Mouse (Mus musculus) liver, embryonic 14.5 days (tissue): ENCODE measurements around the gene Cd68. TPM values are rescaled to one million over a fixed set of nuclear protein-coding genes. Genes with fewer than 3 reads are reported as not detected.

ENCODE experiments used
- ATAC-seq: fragments of 200-750 bp; cut with Nextera tagmentation; 2 replicates; pipeline ENCODE4 v1.8.0; 2017; ENCODE audit warnings: moderate number of reproducible peaks, mild to moderate bottlenecking, moderate library complexity; ENCODE audit not compliant: insufficient read depth
- DNase-seq, 3 experiments: peaks; one replicate each; pipeline ENCODE4 v3.0.0-alpha.2; 2012 to 2013; ENCODE audit warnings: low read depth in 3 of 3, low spot score in 3 of 3
- H3K27ac ChIP-seq: fragments of 300-500 bp; sonication (generic); 2 replicates; pipeline ENCODE4 v1.5.1; 2014; ENCODE audit warnings: moderate library complexity, mild to moderate bottlenecking, control low read depth, inconsistent platforms
- H3K27me3 ChIP-seq: fragments of 300-500 bp; sonication (generic); 2 replicates; pipeline ENCODE4 v1.6.1; 2014; ENCODE audit warnings: mild to moderate bottlenecking, low read length, moderate library complexity; ENCODE audit not compliant: control insufficient read depth, insufficient read depth
- H3K36me3 ChIP-seq: fragments of 300-500 bp; sonication (generic); replicated peaks from 2 replicates; pipeline ENCODE4 v1.6.1; 2014; ENCODE audit warnings: low read depth; ENCODE audit not compliant: control insufficient read depth, insufficient read depth
- H3K4me1 ChIP-seq, 2 experiments: fragments of 200-500 bp in 1 of 2; fragments of 300-500 bp in 1 of 2; sonication (generic) in 1 of 2; replicated peaks; 2 replicates each; pipeline ENCODE4 v1.6.1; 2012 to 2014; ENCODE audit warnings: antibody characterized with exemption in 1 of 2, inconsistent platforms in 1 of 2, low read length in 1 of 2; ENCODE audit not compliant: control insufficient read depth in 2 of 2, insufficient read depth in 2 of 2
- H3K4me2 ChIP-seq: fragments of 300-500 bp; sonication (generic); 2 replicates; pipeline ENCODE4 v1.6.1; 2014; ENCODE audit warnings: low read depth, mild to moderate bottlenecking, control low read depth, moderate library complexity
- H3K4me3 ChIP-seq, 2 experiments: fragments of 200-500 bp in 1 of 2; fragments of 300-500 bp in 1 of 2; sonication (generic) in 1 of 2; 2 replicates each; pipeline ENCODE4 v1.5.1; 2012 to 2014; ENCODE audit warnings: low read depth in 2 of 2, low read length in 2 of 2, mild to moderate bottlenecking in 2 of 2, control low read depth in 1 of 2, inconsistent platforms in 1 of 2, moderate library complexity in 1 of 2; ENCODE audit not compliant: insufficient read depth in 1 of 2
- H3K9ac ChIP-seq: fragments of 300-500 bp; sonication (generic); replicated peaks from 2 replicates; pipeline ENCODE4 v1.6.1; 2014; ENCODE audit warnings: mild to moderate bottlenecking, control low read depth, moderate library complexity
- H3K9me3 ChIP-seq: fragments of 300-500 bp; sonication (generic); 2 replicates; pipeline ENCODE4 v1.6.1; 2016; ENCODE audit warnings: low read length, mixed read lengths; ENCODE audit not compliant: control insufficient read depth
- CTCF ChIP-seq: IDR thresholded peaks from 2 replicates; pipeline ENCODE4 v1.5.1; 2016; ENCODE audit warnings: antibody characterized with exemption, low read depth, control low read depth
- EP300 ChIP-seq: IDR thresholded peaks from 2 replicates; pipeline ENCODE4 v1.6.1; 2016; ENCODE audit warnings: antibody characterized with exemption, low read depth
- WGBS: fragments of 180-500 bp; shearing (Covaris S2); extraction: QIAGEN DNeasy Blood & Tissue Kit; methylation state at CpG from one replicate; pipeline ENCODE4 v1.1.7; 2014; ENCODE audit not compliant: insufficient replicate concordance; 5-methylcytosine and 5-hydroxymethylcytosine counted together
- polyA plus RNA-seq, 2 experiments: library from polyadenylated mRNA; depleted of rRNA in 1 of 2; stranded (reverse) in 1 of 2; unstranded in 1 of 2; fragments of >200 nt; fragmentation: Nextera tagmentation in 1 of 2; extraction: Ambion mirVana in 1 of 2; gene quantifications; 2 replicates each; pipeline versions ENCODE4 v1.2.1 to v1.2.3; 2012 to 2014

Gene Cd68
- polyA plus RNA-seq, 2 experiments, result 9.4 to 18.9 TPM

DNA sequence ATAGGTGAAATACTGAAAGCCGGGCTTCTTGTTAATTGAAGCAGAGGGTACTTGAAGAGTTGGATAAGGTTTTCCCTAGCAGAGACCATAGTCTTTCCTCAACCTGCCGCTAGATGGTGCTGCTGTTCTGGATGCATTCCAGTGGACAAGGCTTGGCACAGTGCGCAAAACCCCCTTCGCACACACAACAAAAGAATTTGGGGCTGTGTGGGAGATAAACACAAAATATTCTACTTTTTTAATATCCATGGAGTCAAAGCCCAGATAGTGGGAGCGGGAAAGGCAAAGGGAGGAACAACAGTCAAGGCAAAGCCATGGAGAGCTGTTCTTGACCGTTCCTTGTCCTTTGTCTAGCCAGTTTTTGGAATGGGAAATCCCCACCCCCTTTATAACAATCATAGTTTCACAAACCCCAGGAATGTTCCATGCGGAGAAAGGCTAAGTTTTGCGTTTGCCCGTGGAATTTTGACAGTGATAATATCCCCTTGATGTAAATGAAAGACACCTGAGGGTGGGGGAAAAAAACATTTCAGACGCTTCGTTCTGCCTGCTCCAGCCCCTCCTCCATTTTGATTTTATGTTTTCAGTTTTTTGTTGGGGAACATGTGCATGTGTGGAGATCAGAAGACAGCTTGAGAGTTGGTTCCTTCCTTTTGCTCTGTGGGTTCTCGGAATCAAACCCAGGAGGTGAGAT is 17.0 kb upstream of the Cd68 start:
- Histone ChIP-seq H3K36me3 (peaks cover 6% of the 10 kb centered on the region), H3K4me1 (peaks cover 8 to 21% of the 10 kb centered on the region in 2 experiments; a peak in 3 of 4 replicates), H3K9me3 (no peaks in the 10 kb centered on the region), H3K4me2 (peak overlapping the region; percentile 93), H3K27ac (no peak overlapping the region), H3K4me3 (peak overlapping the region in 1 of 2 experiments; percentile 82; a peak in 2 of 4 replicates), H3K9ac (no peak overlapping the region), H3K27me3 (no peaks in the 10 kb centered on the region)
- 29% methylated on average over 12 of the region's 12 CpGs for WGBS
- ATAC-seq (no peak), DNase-seq (peak; percentile 80 to 81 (median 81))
- TF ChIP-seq CTCF (peak; percentile 96), EP300 (no peak)

DNA sequence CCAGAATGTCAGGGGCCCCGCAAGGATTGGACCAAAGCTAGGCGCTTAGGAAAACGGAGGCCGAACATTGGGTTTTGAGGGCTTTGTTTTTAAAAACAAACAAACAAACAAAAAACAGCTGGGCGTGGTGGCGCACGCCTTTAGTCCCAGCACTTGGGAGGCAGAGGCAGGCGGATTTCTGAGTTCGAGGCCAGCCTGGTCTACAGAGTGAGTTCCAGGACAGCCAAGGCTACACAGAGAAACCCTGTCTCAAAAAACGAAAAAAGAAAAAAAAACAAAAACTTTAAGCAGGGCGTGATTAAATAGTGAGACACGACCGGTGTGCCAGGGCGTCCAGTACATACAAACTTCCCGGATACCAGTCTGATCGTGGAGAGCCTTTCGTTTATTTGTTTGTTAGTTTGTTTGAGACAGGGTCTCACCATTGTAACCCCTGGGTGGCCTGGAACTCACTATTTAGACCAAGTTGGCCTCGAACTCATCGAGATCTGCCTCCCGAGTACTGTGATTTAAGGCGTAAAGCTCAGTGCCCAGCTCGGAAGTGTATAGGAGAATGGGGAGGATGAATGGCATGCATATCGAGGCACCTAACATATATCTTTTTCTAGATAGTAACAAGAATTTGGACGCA is 16.4 kb upstream of the Cd68 start:
- peak overlapping the region; percentile 93 for H3K4me2 ChIP-seq
- peaks cover 7% of the 10 kb centered on the region for H3K36me3 ChIP-seq
- H3K4me3 ChIP-seq, result peak overlapping the region; percentile 73 to 82
- H3K9ac ChIP-seq, result peak overlapping the region; percentile 80
- DNase-seq, result no peak
- 21% methylated on average over 24 of the region's 24 CpGs for WGBS
- peaks cover 8 to 21% of the 10 kb centered on the region in 2 experiments; a peak in 3 of 4 replicates for H3K4me1 ChIP-seq
- peak overlapping the region; percentile 88 for H3K27ac ChIP-seq
- TF ChIP-seq EP300, result no peak
- TF ChIP-seq CTCF, result no peak
- no peaks in the 10 kb centered on the region for H3K9me3 ChIP-seq
- ATAC-seq, result peak; percentile 31
- no peaks in the 10 kb centered on the region for H3K27me3 ChIP-seq

DNA sequence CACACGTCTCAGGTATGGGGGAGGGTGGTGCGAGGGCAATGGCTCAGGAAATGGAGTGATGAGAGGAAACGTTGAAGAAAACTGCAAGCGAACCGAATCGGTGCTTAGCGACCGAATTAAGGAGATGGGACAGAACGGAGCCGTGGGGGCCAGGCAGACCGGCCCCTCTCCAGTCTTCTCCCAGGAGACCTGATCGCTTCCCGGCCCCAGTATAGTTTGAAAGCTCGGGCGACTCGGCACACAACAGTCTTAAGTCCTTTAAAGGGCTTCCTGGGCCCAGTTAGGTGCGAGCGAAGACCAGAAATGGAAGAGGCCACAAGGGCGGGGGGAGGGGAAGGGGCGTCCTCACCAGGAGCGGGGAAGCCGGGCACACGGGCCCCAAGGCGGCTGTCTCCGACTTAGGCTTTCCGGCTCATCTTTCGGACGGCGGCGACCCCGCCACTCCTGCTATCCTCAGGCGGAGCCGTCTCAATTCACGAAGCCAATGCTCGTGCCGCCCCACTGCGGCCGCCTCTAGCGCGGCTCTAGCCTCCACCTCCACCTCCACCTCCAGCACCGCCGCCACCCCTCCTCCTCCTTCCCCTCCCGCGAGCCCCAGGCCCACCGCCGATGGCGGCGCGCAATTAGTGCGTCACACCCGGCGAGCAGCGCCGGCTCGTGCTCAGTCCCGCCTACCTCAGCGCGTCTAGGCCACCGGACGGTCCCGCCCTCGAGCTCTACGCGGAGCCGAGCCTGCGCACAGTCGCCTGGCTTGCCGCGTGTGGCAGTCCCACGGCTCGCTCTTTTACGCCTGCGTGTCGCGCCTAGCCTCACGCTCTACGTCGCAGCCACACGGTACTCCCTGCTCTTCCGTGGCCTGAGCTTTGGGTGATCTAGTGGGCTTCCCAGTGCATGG is 15.6 kb upstream of the Cd68 start, which contains the start of gene Senp3:
Gene Senp3 (minus strand): TSS at position 771 of the 895 bp plus-strand sequence.
- Histone ChIP-seq H3K9me3 (no peaks in the 10 kb centered on the region), H3K4me1 (peaks cover 8 to 18% of the 10 kb centered on the region in 2 experiments; a peak in 3 of 4 replicates), H3K27ac (peak within 1 kb of the TSS; percentile 88), H3K4me3 (peak within 1 kb of the TSS; percentile 73 to 82), H3K9ac (peak within 1 kb of the TSS; percentile 80), H3K27me3 (no peaks in the 10 kb centered on the region), H3K4me2 (peak within 1 kb of the TSS; percentile 93), H3K36me3 (peaks cover 10% of the 10 kb centered on the region)
- ATAC-seq (peak; percentile 97), DNase-seq (peak; percentile 86 to 88 (median 88))
- TF ChIP-seq CTCF (0 out of 2 replicates have a peak, but pooled peaks have one; percentile 19), EP300 (no peak)
- under 1% methylated on average over 75 of the region's 80 CpGs for WGBS

DNA sequence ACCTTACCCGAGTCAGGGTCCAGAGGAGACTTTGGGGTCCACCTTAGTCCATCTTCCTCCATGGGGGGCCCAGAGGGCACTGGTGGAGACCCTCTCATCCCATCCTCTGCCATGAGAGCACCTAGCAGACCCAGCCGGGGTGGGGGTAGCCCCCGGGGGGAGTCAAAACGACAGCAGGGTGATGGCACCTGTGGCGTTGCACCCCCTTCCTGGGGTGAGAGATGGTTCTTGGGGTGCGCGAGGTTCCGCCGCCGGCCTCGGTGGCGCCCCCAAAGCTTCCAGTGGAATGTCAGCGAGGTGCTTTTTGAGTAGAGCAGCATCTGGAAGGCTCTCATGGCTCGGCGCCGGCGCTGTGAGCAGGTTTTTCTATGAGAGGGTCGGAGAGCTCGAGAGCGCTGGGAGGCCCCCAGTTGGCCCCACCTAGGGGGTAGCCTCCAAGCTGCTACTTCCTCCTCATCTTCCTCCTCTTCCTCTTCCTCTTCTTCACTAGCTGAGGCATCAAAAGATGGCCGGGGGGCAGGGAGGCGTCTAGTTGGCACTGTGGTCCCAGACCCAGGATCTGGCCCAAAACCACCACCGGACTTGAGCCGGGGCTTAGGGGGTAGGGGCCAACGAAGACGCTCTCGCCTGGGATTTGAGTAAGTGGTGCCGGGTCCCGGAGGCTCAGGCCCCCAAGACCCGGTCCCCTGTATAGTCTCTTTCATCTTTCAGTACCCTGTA is 14.3 kb upstream of the Cd68 start:
- Histone ChIP-seq H3K4me1 (peaks cover 8 to 11% of the 10 kb centered on the region in 2 experiments; a peak in 3 of 4 replicates), H3K4me2 (peak overlapping the region; percentile 93), H3K36me3 (peaks cover 22% of the 10 kb centered on the region), H3K4me3 (peak overlapping the region in 1 of 2 experiments; percentile 82; a peak in 2 of 4 replicates), H3K9me3 (no peaks in the 10 kb centered on the region), H3K27ac (no peak overlapping the region), H3K27me3 (no peaks in the 10 kb centered on the region), H3K9ac (peak overlapping the region; percentile 80)
- DNase-seq (no peak), ATAC-seq (no peak)
- TF ChIP-seq CTCF, result 0 out of 2 replicates have a peak, but pooled peaks have one; percentile 3
- TF ChIP-seq EP300, result no peak
- 83% methylated on average over 30 of the region's 30 CpGs for WGBS
